Mouse (Mus musculus) lung, adult 18-20 months (tissue): ENCODE data around the gene Abcc4.
"Not testable (repeated sequence)": the region's sequence is repeated elsewhere in the genome, so short reads cannot be mapped to it uniquely, and the experiment has no call there.

Source experiments
- DNase-seq, 2 experiments: peaks; one replicate each; pipeline ENCODE4 v3.0.0; 2022; ENCODE audit warnings: mixed read lengths in 2 of 2

Abcc4 gene

DNA sequence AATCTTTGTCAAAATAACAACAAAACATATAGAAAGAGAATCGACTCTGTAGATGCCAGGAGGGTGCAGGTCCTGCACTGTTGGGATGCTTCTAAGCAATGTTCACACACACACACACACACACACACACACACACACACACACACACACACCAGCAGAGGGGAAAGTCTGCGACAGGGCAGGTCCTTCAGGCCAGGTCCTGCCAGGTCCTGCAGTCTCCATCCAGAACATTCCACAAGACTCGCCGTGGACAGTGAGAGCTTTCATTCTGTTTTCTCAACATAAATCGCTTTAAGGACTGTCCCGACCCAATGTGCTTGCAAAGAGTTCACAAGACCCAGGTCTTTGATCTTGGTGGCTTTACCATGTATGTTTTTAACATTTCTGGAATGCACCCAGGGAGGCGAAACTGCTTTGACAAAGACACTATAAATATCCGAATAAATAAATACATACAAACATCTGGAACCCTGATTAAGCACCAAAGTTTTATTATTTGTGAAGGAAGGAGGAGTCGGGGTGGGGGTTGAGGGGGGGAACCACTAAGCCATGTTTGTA is 133.3 kb downstream of the Abcc4 start:
- DNase-seq: no peak

GRCm38 (mm10) chr14:118569586-118569985 is 136.4 kb downstream of the Abcc4 start:
- no peak for DNase-seq

DNA sequence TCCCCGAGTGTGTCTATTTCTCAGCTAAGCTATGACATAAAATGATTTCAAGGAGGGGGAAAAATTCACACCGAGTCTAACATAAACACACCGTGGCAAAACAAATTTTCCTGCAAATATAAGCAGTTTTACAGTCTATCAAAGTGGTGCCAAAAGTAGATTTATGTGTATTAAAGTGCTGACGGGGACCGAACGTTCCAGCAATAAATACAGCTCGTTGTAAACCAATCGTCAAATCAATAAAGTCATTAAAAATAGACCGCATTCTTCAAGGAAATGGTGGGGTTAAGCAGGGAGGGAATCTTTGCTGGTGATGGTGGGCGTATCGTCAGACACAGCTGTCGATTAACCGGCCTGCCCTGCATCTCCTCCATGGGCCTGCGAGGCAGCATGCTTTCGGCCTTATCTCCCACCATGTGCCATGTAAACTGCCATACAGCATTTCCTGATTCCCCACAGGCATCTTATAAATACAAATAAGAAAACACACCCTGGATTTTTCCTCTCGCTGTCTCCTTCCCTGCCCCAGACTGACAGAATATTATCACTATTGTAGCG is 137.8 kb downstream of the Abcc4 start:
- no peak for DNase-seq

DNA sequence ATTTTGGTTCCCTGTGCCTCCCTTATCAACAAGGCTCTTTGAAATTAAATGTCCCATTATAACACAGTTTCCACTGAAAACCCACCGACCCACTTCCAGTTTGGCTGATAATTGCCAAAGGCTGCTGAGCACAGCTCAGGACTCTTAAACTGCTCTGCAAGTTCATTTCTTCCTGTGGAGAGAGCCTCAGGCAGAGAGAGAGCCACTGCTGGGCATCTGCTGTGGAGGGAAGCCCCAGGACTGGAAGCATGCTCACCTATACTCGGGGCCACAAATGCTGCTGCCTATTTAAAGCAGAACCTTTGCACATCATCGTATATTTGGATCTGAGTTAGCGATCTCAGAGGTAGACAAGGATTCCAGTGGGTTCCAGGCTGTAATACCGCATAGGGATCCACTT is 139.2 kb downstream of the Abcc4 start:
- DNase-seq: no peak

DNA sequence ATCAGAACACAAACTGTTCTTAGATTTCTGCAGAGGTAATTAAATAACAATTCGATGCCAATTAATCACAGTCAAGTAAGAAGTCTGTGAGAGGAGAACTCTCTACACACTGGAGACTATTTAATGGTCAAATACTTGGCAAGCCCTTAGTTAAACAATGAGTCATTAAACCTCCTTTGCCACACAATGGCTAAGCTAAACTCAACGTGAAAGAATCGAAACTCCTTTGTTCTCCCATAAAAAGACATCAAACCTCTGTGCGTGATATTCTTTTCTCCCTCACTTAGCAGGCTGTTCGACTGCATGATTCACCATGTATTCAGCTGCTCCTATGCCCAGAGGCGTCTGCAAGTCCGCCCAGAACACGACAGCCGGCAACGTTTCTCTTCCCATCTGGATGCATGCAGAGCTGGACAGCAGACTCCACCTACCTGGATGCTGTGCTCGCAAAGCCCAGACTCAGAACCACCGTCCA is 139.8 kb downstream of the Abcc4 start:
- DNase-seq: no peak

DNA sequence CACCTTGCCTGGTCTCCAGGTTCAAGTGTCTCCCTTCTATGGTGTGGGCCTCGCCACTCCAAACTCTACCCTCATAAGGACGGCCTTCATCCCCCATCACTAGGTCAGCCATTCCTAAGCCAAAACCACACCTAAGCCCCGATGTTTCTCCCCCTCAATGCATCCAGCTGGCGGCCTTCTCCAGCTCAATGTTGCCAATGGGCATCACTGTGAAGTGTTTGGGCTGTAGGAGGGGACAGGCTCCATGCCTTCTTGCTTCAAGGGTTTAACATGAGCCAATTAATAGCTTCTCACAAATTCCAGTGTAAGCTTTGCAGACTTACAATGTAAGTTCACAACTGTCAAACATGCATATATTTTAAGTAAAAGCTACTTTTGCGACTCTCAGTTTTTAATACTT is 140.3 kb downstream of the Abcc4 start:
- no peak for DNase-seq

DNA sequence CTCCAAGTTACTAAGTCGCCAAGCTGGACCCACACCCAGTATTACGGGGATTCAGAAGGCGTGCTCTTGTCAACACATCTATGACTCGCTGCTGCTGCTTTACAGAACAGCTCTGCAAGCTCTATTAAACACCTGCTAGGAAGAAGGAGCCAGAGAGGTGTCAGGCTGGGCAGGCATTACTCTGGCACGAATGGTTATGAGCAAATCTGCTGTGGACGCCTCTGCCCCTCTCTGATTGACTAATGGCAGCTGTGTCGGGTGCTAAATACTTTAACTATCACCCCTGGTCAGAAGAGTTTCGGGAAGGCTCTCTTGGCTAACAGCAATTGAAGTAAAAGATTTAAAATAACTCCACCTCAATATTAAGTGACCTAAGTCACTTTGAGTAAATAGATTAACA is 142.4 kb downstream of the Abcc4 start:
- DNase-seq: no peak

DNA sequence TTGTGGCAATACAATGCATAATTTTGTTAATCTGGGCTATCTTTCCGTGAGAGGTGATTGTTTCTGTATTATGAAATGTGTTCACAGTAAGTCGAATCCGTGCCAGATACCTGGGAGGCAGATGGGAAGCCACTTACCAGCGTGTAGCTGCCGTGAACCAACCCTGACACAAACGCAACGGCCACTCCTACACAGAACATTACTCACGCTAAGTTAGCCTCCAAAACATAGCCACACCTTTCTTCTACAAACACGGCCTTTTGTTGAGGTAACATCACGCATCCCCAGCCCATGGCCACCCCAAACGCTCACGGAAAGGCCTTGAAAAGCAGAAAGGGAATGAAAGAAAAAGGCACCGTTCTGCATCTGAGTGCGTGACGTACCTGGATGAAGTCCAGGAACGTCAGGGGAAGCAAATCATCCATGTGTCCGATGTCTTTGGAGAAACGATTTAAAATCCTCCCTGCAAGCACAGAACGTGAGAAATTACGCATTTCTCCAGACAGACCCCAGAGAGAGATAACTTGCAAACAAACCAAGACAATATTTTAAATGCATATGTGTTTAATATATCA is 153.0 kb downstream of the Abcc4 start:
- no peak for DNase-seq

DNA sequence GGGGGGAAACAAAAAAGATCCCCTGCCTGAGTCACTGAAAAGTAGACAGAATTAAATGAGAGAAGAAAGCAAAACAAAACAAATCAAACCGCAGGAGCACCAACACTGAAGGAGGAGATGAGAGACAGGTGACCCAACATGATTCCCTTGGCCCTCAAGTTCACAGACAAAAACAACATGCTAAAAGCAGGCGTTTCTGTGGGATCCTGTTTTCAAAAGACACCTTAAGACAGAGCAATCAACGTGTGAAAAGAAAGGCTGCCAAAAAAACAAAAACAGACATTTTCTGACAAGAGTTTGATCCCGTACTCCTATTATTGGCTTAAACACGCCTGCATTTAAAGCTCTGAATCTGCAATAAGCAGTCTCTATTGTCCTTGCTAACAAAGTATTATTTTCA is 153.6 kb downstream of the Abcc4 start:
- DNase-seq: no peak

- DNase-seq: no peak
These were observed 154.2 kb downstream of the Abcc4 start for GRCm38 (mm10) chr14:118551725-118552285.

- peak in 1 of 2 experiments; percentile 30 for DNase-seq
These were observed 154.8 kb downstream of the Abcc4 start for GRCm38 (mm10) chr14:118551061-118551724.

GRCm38 (mm10) chr14:118544493-118544892 is 161.5 kb downstream of the Abcc4 start:
- no peak for DNase-seq

- no peak for DNase-seq
These were observed 163.1 kb downstream of the Abcc4 start for GRCm38 (mm10) chr14:118542947-118543346.

DNA sequence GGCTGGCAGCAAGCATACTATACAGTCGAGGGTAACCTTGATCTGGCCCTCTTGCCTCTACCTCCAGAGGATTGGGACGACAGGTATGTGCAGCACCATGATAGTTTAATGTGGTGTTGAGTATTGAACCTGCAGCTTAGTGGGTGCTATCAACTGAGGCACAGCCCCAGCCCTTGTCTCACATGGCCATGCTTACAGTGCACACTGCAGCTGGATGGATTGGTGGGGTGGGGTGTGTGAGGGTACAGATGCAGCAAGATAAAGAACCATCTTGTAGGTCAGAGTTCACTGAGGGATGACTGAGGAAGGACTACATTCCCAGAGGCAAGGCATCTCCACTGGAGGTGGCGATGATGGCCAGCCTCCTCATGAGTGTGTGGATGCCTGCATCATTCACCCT is 174.5 kb downstream of the Abcc4 start:
- DNase-seq: no peak

- DNase-seq: no peak
These were observed 191.6 kb downstream of the Abcc4 start for GRCm38 (mm10) chr14:118514280-118515031.

DNA sequence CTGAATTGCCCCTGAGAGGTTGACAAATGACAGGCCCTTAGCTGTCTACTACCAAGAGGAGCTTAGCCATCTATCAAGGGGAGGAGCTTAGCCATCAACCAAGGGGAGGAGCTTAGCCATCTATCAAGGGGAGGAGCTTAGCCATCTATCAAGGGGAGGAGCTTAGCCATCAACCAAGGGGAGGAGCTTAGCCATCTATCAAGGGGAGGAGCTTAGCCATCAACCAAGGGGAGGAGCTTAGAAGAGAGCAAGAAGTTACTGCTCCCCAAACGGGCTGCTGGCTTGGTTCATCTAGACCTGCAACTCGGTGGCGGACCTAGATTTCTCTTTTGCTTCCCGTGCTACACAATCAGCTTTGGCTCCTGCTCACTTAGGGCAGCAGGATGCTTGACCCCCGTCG is 194.3 kb downstream of the Abcc4 start:
- not testable (repeated sequence) for DNase-seq

GRCm38 (mm10) chr14:118510793-118511192 is 195.2 kb downstream of the Abcc4 start:
- DNase-seq: no peak

DNA sequence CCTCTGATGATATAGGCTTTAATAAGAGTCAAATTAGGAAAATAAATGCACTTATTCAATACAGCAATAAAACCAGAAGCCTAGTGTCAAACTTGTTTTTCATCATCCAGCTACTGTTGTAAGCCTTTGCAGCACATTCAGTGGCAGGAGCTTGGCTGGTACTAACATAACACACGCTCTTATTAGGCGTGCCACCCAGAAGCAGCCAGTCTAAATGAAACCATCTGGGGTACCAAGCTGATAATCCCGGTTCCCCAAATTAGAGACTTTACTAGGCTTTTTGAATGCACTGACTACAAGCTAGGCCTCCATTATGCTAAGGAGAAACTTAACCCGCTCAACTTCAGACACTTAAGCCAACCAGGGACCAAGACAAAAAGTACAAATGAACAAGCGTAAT is 195.8 kb downstream of the Abcc4 start:
- DNase-seq: no peak

- DNase-seq: peak in 1 of 2 experiments; percentile 31
These were observed 198.2 kb downstream of the Abcc4 start for GRCm38 (mm10) chr14:118507829-118508228.

GRCm38 (mm10) chr14:118506591-118507146 is 199.3 kb downstream of the Abcc4 start:
- DNase-seq: peak; percentile 7 to 36

GRCm38 (mm10) chr14:118496767-118497166 is 209.3 kb downstream of the Abcc4 start:
- DNase-seq: no peak

GRCm38 (mm10) chr14:118495458-118495857 is 210.6 kb downstream of the Abcc4 start:
- DNase-seq: no peak

GRCm38 (mm10) chr14:118491708-118492107 is 214.3 kb downstream of the Abcc4 start:
- no peak for DNase-seq
